ENCODE assay signal across 8 mouse cellular contexts in genomic region chr3:107466577-107466976, GRCm38 (mm10). TPM values are rescaled to one million over a fixed set of nuclear protein-coding genes. Genes with fewer than 3 reads are reported as not detected.
A peak's percentile ranks its signal among the peaks of the same experiment; 100 is the strongest.
DNase-seq lines count a peak whose midpoint lies in the region; TF ChIP-seq lines count a peak whose summit lies in the region.

No protein-coding gene starts in this region.

- H3K27me3 ChIP-seq in spleen, adult 2 months (ENCODE audit: control insufficient read depth, insufficient read depth, low read length): no peaks in the 10 kb centered on the region

- no peak overlapping the region for H3K27ac ChIP-seq in spleen, adult 2 months (ENCODE audit: insufficient read depth, low read length)

- H3K36me3 ChIP-seq in spleen, adult 2 months (ENCODE audit: control insufficient read depth, insufficient read depth, low read length): no peaks in the 10 kb centered on the region

- no peaks in the 10 kb centered on the region for H3K4me1 ChIP-seq in spleen, adult 2 months (ENCODE audit: control insufficient read depth, insufficient read depth, insufficient read length)

- 4% methylated on average over 6 of the region's 6 CpGs for WGBS in large intestine, adult 2 months
- 4% methylated on average over 6 of the region's 6 CpGs for WGBS in spleen, adult 2 months

- TF ChIP-seq POLR2A in spleen, adult 2 months (IDR thresholded peaks at IDR 0.05; ENCODE audit: low read depth, low read length): no peak

- peak; percentile 61; the same call in 1 of the 2 replicates for TF ChIP-seq CTCF in spleen, adult 2 months (IDR thresholded peaks at IDR 0.05; ENCODE audit: extremely low read depth, insufficient read depth, insufficient read length, insufficient replicate concordance)

- intact Hi-C loops in gastrocnemius, postnatal 36 days (cut with DNase I): loop anchor here (1.0 to 10.0 kb wide), 3 partner anchors 109 to 374 kb away; no protein-coding TSS in a partner anchor

- DNase-seq in adrenal gland, adult (ENCODE audit: inconsistent age in 2 of 2, low spot score in 1 of 2): peak; percentile 54 to 88
- DNase-seq in adrenal gland, adult 8-10 months: no peak
- DNase-seq in ZHBTc4 (ENCODE audit: low read depth, low spot score): peak; percentile 76
- peak; percentile 79 to 89 for DNase-seq in cerebellum, postnatal 4 days (ENCODE audit: low spot score in 2 of 2)
- DNase-seq in gastrocnemius, postnatal 36 days: peak; percentile 52 to 63
- DNase-seq in large intestine, adult 2 months (ENCODE audit: low read depth, low spot score): peak; percentile 8
- peak; percentile 79 for DNase-seq in mesoderm, embryonic 11.5 days (ENCODE audit: low read depth, low spot score)
- peak in 1 of 2 experiments; percentile 41 for DNase-seq in spleen, adult 2 months (ENCODE audit: low read depth in 1 of 2, low spot score in 2 of 2)

- H3K4me3 ChIP-seq in spleen, adult 2 months (ENCODE audit: extremely low read depth, insufficient read depth, insufficient read length): no peak overlapping the region

RNA-seq across cellular contexts. Expression of gene Kcnc4, which starts 7.2 kb away (rescaled TPM):
- total RNA-seq in adrenal gland, adult 8-10 months (2022): 10 to 100 TPM; 10.3 to 19.0 (median 12.7) TPM
- total RNA-seq in gastrocnemius, postnatal 36 days (2021): 10 to 100 TPM; 72.7 to 86.8 TPM
- 0.30 and 0.34 TPM in 2 replicates for polyA plus RNA-seq in large intestine, adult 2 months (2012; rRNA removed)
- 0.14 and 0.21 TPM in 2 replicates for polyA plus RNA-seq in spleen, adult 2 months (2012; rRNA removed)

RNA-seq across cellular contexts. Expression of gene Slc6a17, which starts 51.2 kb away (rescaled TPM):
- total RNA-seq in adrenal gland, adult 8-10 months (2022): 10 to 100 TPM in 2 of 4 experiments, 1 to 10 TPM in 2; 8.9 to 20.2 (median 13.4) TPM
- 1 to 10 TPM in 1 of 2 experiments, under 1 TPM in 1; 0.26 to 1.4 TPM for total RNA-seq in gastrocnemius, postnatal 36 days (2021)
- 2.5 and 2.8 TPM in 2 replicates for polyA plus RNA-seq in large intestine, adult 2 months (2012; rRNA removed)
- polyA plus RNA-seq in spleen, adult 2 months (2012; rRNA removed): 0.19 and 0.29 TPM in 2 replicates

Comparison
In these comparisons a context has a peak if more than half of its experiments do, and no peak if none do; other contexts are left out.
1. RNA of gene Slc6a17, which starts 51.2 kb away (total RNA-seq): 8.9 to 20.2 TPM in adrenal gland, adult 8-10 months; 0.26 to 1.4 TPM in gastrocnemius, postnatal 36 days; every median in the first group is over 4 times any median in the second.